Mouse (Mus musculus) adrenal gland, adult 8-10 months (tissue): ENCODE measurements around the gene Olfr1040. TPM values are rescaled to one million over a fixed set of nuclear protein-coding genes. Genes with fewer than 3 reads are reported as not detected.
"Not testable (repeated sequence)": the region's sequence is repeated elsewhere in the genome, so short reads cannot be mapped to it uniquely, and the experiment has no call there.

ENCODE experiments used
- DNase-seq: peaks from one replicate; pipeline ENCODE4 v3.0.0; 2022
- total RNA-seq, 4 experiments: library from RNA; stranded (reverse); gene quantifications; 2 replicates each; pipeline ENCODE4 v1.2.4; 2022

Gene Olfr1040
- total RNA-seq = not detected

GRCm38 (mm10) chr2:86146632-86147031 is at the start of gene Olfr1040:
Gene Olfr1040, minus strand, starts transcription at chr2:86146732.
- DNase-seq = no peak

GRCm38 (mm10) chr2:86195863-86196262 is 49.3 kb upstream of the Olfr1040 start:
- DNase-seq = no peak

GRCm38 (mm10) chr2:86185583-86185982 is 39.1 kb upstream of the Olfr1040 start, which contains the start of gene Olfr52:
Gene Olfr52, minus strand, starts transcription at chr2:86185683.
- no peak for DNase-seq

- no peak for DNase-seq
These were observed 33.4 kb upstream of the Olfr1040 start for GRCm38 (mm10) chr2:86179950-86180349.

GRCm38 (mm10) chr2:86177720-86178119 is 31.2 kb upstream of the Olfr1040 start, which contains the start of gene Olfr1044:
Gene Olfr1044, minus strand, starts transcription at chr2:86177820.
- no peak for DNase-seq

- DNase-seq = not testable (repeated sequence)
These were observed 28.9 kb upstream of the Olfr1040 start for GRCm38 (mm10) chr2:86175422-86175821.

- no peak for DNase-seq
These were observed 20.9 kb upstream of the Olfr1040 start, which contains the start of gene Olfr1043 for GRCm38 (mm10) chr2:86167422-86167821. Gene Olfr1043, minus strand, starts transcription at chr2:86167522.

- no peak for DNase-seq
These were observed 15.2 kb upstream of the Olfr1040 start, which contains the start of gene Olfr1042 for GRCm38 (mm10) chr2:86161738-86162137. Gene Olfr1042, minus strand, starts transcription at chr2:86161838.

GRCm38 (mm10) chr2:86135828-86136227 is 10.7 kb downstream of the Olfr1040 start, which contains the start of gene Olfr1039:
Gene Olfr1039, minus strand, starts transcription at chr2:86135928.
- no peak for DNase-seq

Other genes starting within 250 kb of the Olfr1040 start
- gene Olfr1024, start 241.7 kb downstream of the Olfr1040 start, total RNA-seq = not detected
- gene Olfr1025-ps1, start 231.5 kb downstream of the Olfr1040 start, total RNA-seq = not detected
- gene Olfr1026, start 225.2 kb downstream of the Olfr1040 start, total RNA-seq = not detected
- not detected for gene Olfr1028, start 196.3 kb downstream of the Olfr1040 start, total RNA-seq
- gene Olfr1029, start 172.8 kb downstream of the Olfr1040 start, total RNA-seq = not detected
- not detected for gene Olfr1030, start 167.5 kb downstream of the Olfr1040 start, total RNA-seq
- gene Olfr1031, start 156.4 kb downstream of the Olfr1040 start, total RNA-seq = not detected
- not detected for gene Olfr1032, start 141.2 kb downstream of the Olfr1040 start, total RNA-seq
- gene Olfr1033, start 126.1 kb downstream of the Olfr1040 start, total RNA-seq = 1 to 10 TPM; 1.4 to 3.2 (median 1.8) TPM
- gene Olfr1034, start 100.9 kb downstream of the Olfr1040 start, total RNA-seq = under 1 TPM; 0.13 to 0.25 (median 0.14) TPM
- not detected for gene Olfr1036, start 72.7 kb downstream of the Olfr1040 start, total RNA-seq
- not detected for gene Olfr1037, start 59.3 kb downstream of the Olfr1040 start, total RNA-seq
- not detected for gene Olfr1039, start 10.8 kb downstream of the Olfr1040 start, total RNA-seq
- gene Olfr1042, start 15.1 kb upstream of the Olfr1040 start, total RNA-seq = not detected
- gene Olfr1043, start 20.8 kb upstream of the Olfr1040 start, total RNA-seq = not detected
- gene Olfr1044, start 31.1 kb upstream of the Olfr1040 start, total RNA-seq = not detected
- not detected for gene Olfr52, start 39.0 kb upstream of the Olfr1040 start, total RNA-seq
- gene Olfr1045, start 56.3 kb upstream of the Olfr1040 start, total RNA-seq = not detected
- gene Olfr1046, start 72.6 kb upstream of the Olfr1040 start, total RNA-seq = not detected
- gene Olfr1047, start 84.7 kb upstream of the Olfr1040 start, total RNA-seq = not detected
- not detected for gene Olfr1048, start 93.6 kb upstream of the Olfr1040 start, total RNA-seq
- gene Olfr1049, start 111.6 kb upstream of the Olfr1040 start, total RNA-seq = not detected
- gene Olfr1051, start 132.4 kb upstream of the Olfr1040 start, total RNA-seq = not detected
- gene Olfr1052, start 145.7 kb upstream of the Olfr1040 start, total RNA-seq = not detected
- not detected for gene Olfr1053, start 168.6 kb upstream of the Olfr1040 start, total RNA-seq
- not detected for gene Olfr1054, start 188.7 kb upstream of the Olfr1040 start, total RNA-seq
- not detected for gene Olfr1055, start 203.6 kb upstream of the Olfr1040 start, total RNA-seq
- not detected for gene Olfr1056, start 215.7 kb upstream of the Olfr1040 start, total RNA-seq
- gene Olfr1057, start 231.7 kb upstream of the Olfr1040 start, total RNA-seq = not detected
- gene Olfr1058, start 241.8 kb upstream of the Olfr1040 start, total RNA-seq = not detected